Mouse (Mus musculus) CH12.LX (cell line): ENCODE measurements at regions not wholly inside any gene's neighbourhood (a gene's known extent, or its start where the extent isn't known, plus 50 kb on each side); places are given as distances from the start of the nearest gene placed in this dataset.

ENCODE experiments used
- DNase-seq: peaks from one replicate; pipeline ENCODE4 v3.0.0-alpha.2; 2013; ENCODE audit errors: extremely low read depth
- H3K27ac ChIP-seq: 2 replicates; pipeline ENCODE4 v1.5.1; 2012; ENCODE audit warnings: low read depth, mild to moderate bottlenecking, control low read depth, moderate library complexity; ENCODE audit not compliant: insufficient read depth
- H3K27me3 ChIP-seq: replicated peaks from 2 replicates; pipeline ENCODE3; 2012; ENCODE audit warnings: inconsistent platforms
- H3K36me3 ChIP-seq, 2 experiments: replicated peaks in 1 of 2; 2 replicates each; pipeline versions ENCODE3 to v1.6.1; 2012; ENCODE audit warnings: inconsistent platforms in 1 of 2, low read length in 1 of 2, mild to moderate bottlenecking in 1 of 2, mixed read lengths in 1 of 2, moderate library complexity in 1 of 2; ENCODE audit not compliant: control insufficient read depth in 1 of 2, insufficient read depth in 1 of 2
- H3K4me1 ChIP-seq, 2 experiments: 2 replicates each; pipeline ENCODE4 v1.6.1; 2012; ENCODE audit warnings: inconsistent platforms in 1 of 2, moderate library complexity in 1 of 2; ENCODE audit not compliant: insufficient read depth in 2 of 2, control insufficient read depth in 1 of 2
- H3K4me2 ChIP-seq: 2 replicates; pipeline ENCODE4 v1.6.1; 2012; ENCODE audit warnings: low read depth, mild to moderate bottlenecking, control low read depth; ENCODE audit not compliant: poor library complexity, insufficient read depth, severe bottlenecking
- H3K4me3 ChIP-seq, 3 experiments: fragments of 150-350 bp in 1 of 3; sonication (generic) in 1 of 3; replicated peaks in 1 of 3; 2 replicates each; pipeline versions ENCODE3 to v1.5.1; 2011 to 2012; ENCODE audit warnings: low read depth in 2 of 3, low read length in 2 of 3, mild to moderate bottlenecking in 2 of 3, moderate library complexity in 2 of 3, control low read depth in 1 of 3, improper control_type of control experiment in 1 of 3, inconsistent platforms in 1 of 3, mixed read lengths in 1 of 3; ENCODE audit not compliant: poor library complexity in 1 of 3
- H3K79me2 ChIP-seq: replicated peaks from 2 replicates; pipeline ENCODE4 v1.6.1; 2012; ENCODE audit warnings: mild to moderate bottlenecking, moderate library complexity; ENCODE audit not compliant: control insufficient read depth, poor library complexity, insufficient read depth, severe bottlenecking; ENCODE audit errors: extremely low read depth
- H3K9ac ChIP-seq: 2 replicates; pipeline ENCODE4 v1.6.1; 2012; ENCODE audit warnings: low read depth, mild to moderate bottlenecking, control low read depth, moderate library complexity; ENCODE audit not compliant: insufficient read depth
- H3K9me3 ChIP-seq: replicated peaks from 2 replicates; pipeline ENCODE3; 2012; ENCODE audit warnings: low read length, inconsistent platforms, mixed read lengths
- BHLHE40 ChIP-seq: IDR thresholded peaks from 2 replicates; pipeline ENCODE4 v1.6.1; 2011; ENCODE audit warnings: mild to moderate bottlenecking, low read depth, low read length, improper control_type of control experiment
- CHD1 ChIP-seq: IDR thresholded peaks from 2 replicates; pipeline ENCODE4 v1.6.1; 2012; ENCODE audit warnings: low read depth, low read length, improper control_type of control experiment, inconsistent platforms
- CHD2 ChIP-seq: IDR thresholded peaks from 2 replicates; pipeline ENCODE4 v1.6.1; 2011; ENCODE audit warnings: low read length, improper control_type of control experiment
- CTCF ChIP-seq, 2 experiments: IDR thresholded peaks in 1 of 2; conservative IDR thresholded peaks in 1 of 2; 2 replicates each; pipeline ENCODE4 v1.5.1; 2011 to 2012; ENCODE audit warnings: low read depth in 2 of 2, low read length in 2 of 2, improper control_type of control experiment in 1 of 2, inconsistent platforms in 1 of 2, mild to moderate bottlenecking in 1 of 2, moderate library complexity in 1 of 2
- ELF1 ChIP-seq: IDR thresholded peaks from 2 replicates; pipeline ENCODE4 v1.6.1; 2014; ENCODE audit warnings: low read depth, mild to moderate bottlenecking, inconsistent platforms, low read length, improper control_type of control experiment
- EP300 ChIP-seq: IDR thresholded peaks from 2 replicates; pipeline ENCODE4 v1.6.1; 2011; ENCODE audit warnings: low read length, improper control_type of control experiment
- ETS1 ChIP-seq: conservative IDR thresholded peaks from 2 replicates; pipeline ENCODE4 v1.6.1; 2012; ENCODE audit warnings: low read depth, mild to moderate bottlenecking, inconsistent platforms, low read length, improper control_type of control experiment, moderate library complexity
- HCFC1 ChIP-seq: IDR thresholded peaks from 2 replicates; pipeline ENCODE4 v1.6.1; 2012; ENCODE audit warnings: low read depth, mild to moderate bottlenecking, inconsistent platforms, low read length, improper control_type of control experiment
- IRF4 ChIP-seq: IDR thresholded peaks from 2 replicates; pipeline ENCODE4 v1.6.1; 2014; ENCODE audit warnings: low read depth, mild to moderate bottlenecking, inconsistent platforms, low read length, improper control_type of control experiment
- JUN ChIP-seq: IDR thresholded peaks from 2 replicates; pipeline ENCODE4 v1.6.1; 2011; ENCODE audit warnings: low read depth, mild to moderate bottlenecking, low read length, improper control_type of control experiment, moderate library complexity; ENCODE audit not compliant: insufficient read depth
- JUND ChIP-seq: conservative IDR thresholded peaks from 2 replicates; pipeline ENCODE4 v1.6.1; 2011; ENCODE audit warnings: low read depth, low read length, improper control_type of control experiment
- KAT2A ChIP-seq: IDR thresholded peaks from 2 replicates; pipeline ENCODE4 v1.6.1; 2012; ENCODE audit warnings: low read length, improper control_type of control experiment, inconsistent platforms; ENCODE audit not compliant: insufficient replicate concordance
- MAX ChIP-seq: IDR thresholded peaks from 2 replicates; pipeline ENCODE4 v1.6.1; 2011; ENCODE audit warnings: low read length, improper control_type of control experiment
- MAZ ChIP-seq: IDR thresholded peaks from 2 replicates; pipeline ENCODE4 v1.6.1; 2012; ENCODE audit warnings: low read depth, mild to moderate bottlenecking, inconsistent platforms, low read length, improper control_type of control experiment, moderate library complexity
- MEF2A ChIP-seq: IDR thresholded peaks from 2 replicates; pipeline ENCODE4 v1.6.1; 2014; ENCODE audit warnings: low read depth, mild to moderate bottlenecking, inconsistent platforms, low read length, improper control_type of control experiment, borderline replicate concordance
- MXI1 ChIP-seq: IDR thresholded peaks from 2 replicates; pipeline ENCODE4 v1.6.1; 2011; ENCODE audit warnings: mild to moderate bottlenecking, low read depth, low read length, improper control_type of control experiment
- NELFE ChIP-seq: IDR thresholded peaks from 2 replicates; pipeline ENCODE4 v1.6.1; 2011; ENCODE audit warnings: low read depth, low read length, improper control_type of control experiment
- NRF1 ChIP-seq: IDR thresholded peaks from 2 replicates; pipeline ENCODE4 v1.6.1; 2014; ENCODE audit warnings: low read depth, mild to moderate bottlenecking, inconsistent platforms, low read length, improper control_type of control experiment, moderate library complexity
- POLR2A ChIP-seq: IDR thresholded peaks from 2 replicates; pipeline ENCODE4 v1.6.1; 2011; ENCODE audit warnings: low read depth, mild to moderate bottlenecking, improper control_type of control experiment, low read length
- POLR2AphosphoS2 ChIP-seq: IDR thresholded peaks from 2 replicates; pipeline ENCODE4 v1.6.1; 2011; ENCODE audit warnings: low read depth, low read length, improper control_type of control experiment
- RCOR1 ChIP-seq: conservative IDR thresholded peaks from 2 replicates; pipeline ENCODE4 v1.6.1; 2012; ENCODE audit warnings: low read depth, mild to moderate bottlenecking, inconsistent platforms, low read length, improper control_type of control experiment
- SIN3A ChIP-seq: IDR thresholded peaks from 2 replicates; pipeline ENCODE4 v1.6.1; 2012; ENCODE audit warnings: low read length, improper control_type of control experiment, inconsistent platforms
- SMC3 ChIP-seq: IDR thresholded peaks from 2 replicates; pipeline ENCODE4 v1.6.1; 2011; ENCODE audit warnings: low read depth, low read length, improper control_type of control experiment
- TCF12 ChIP-seq: IDR thresholded peaks from 2 replicates; pipeline ENCODE4 v1.6.1; 2014; ENCODE audit warnings: low read depth, mild to moderate bottlenecking, inconsistent platforms, low read length, improper control_type of control experiment
- UBTF ChIP-seq: IDR thresholded peaks from 2 replicates; pipeline ENCODE4 v1.6.1; 2012; ENCODE audit warnings: low read depth, mild to moderate bottlenecking, inconsistent platforms, low read length, improper control_type of control experiment, moderate library complexity
- USF2 ChIP-seq: conservative IDR thresholded peaks from 2 replicates; pipeline ENCODE4 v1.6.1; 2011; ENCODE audit warnings: low read depth, low read length, improper control_type of control experiment
- ZMIZ1 ChIP-seq: IDR thresholded peaks from 2 replicates; pipeline ENCODE4 v1.6.1; 2012; ENCODE audit warnings: low read depth, mild to moderate bottlenecking, inconsistent platforms, low read length, improper control_type of control experiment
- dilution Hi-C: fragments of 300-500 bp; cut with MboI; formaldehyde crosslinking; loops from 2 replicates; pipeline ENCODE4 v1.14.3; 2020; ENCODE audit warnings: low sequenced_read_pairs; ENCODE audit not compliant: extremely low pct_unique_long_range_greater_than_20kb, extremely low pct_ligation_motif_present
- in situ Hi-C: fragments of 300-500 bp; cut with MboI; formaldehyde crosslinking; loops from 3 replicates; pipeline ENCODE4 v1.14.3; 2019; ENCODE audit warnings: low sequenced_read_pairs, low pct_ligation_motif_present, low pct_unique_long_range_greater_than_20kb, mixed read lengths

DNA sequence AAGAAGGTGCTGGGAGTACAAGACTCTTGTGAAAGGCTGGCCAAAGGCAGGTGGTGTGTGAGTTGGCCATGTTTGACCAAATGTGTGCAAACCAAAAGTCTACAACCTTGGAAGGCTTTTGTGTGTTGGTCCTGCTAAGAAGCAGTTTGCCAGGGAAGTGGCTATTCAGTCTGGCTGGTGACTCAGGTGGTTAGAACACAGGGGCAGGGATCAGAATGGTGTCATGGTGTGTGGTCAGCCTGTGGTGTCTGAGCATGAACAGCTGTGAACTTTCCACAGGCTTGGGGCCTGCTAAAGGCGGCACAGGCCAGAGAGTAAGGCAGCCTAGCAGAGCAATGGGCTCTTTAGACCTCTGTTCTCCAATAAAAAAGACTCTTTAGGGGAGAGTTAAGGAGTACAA lies 171.6 kb upstream of the Klf14 start:
- Histone ChIP-seq H3K27me3 (no peaks in the 10 kb centered on the region), H3K36me3 (peaks cover 9 to 56% of the 10 kb centered on the region in 2 experiments), H3K79me2 (peaks cover 1% of the 10 kb centered on the region), H3K4me3 (no peak overlapping the region), H3K27ac (peak overlapping the region; percentile 30; the same call in 1 of the 2 replicates), H3K4me2 (no peak overlapping the region), H3K9me3 (no peaks in the 10 kb centered on the region), H3K4me1 (peaks cover 18 to 66% of the 10 kb centered on the region in 2 experiments), H3K9ac (no peak overlapping the region; the same call in 1 of the 2 replicates)
- dilution Hi-C loops (no loop called here), in situ Hi-C loops (no loop called here)
- peak; percentile 48 for DNase-seq
- TF ChIP-seq UBTF (no peak), BHLHE40 (peak; percentile 43; the same call in 1 of the 2 replicates), JUND (no peak), POLR2AphosphoS2 (no peak), MXI1 (no peak), NRF1 (no peak), USF2 (no peak), IRF4 (peak; percentile 40; the same call in 1 of the 2 replicates), JUN (no peak), TCF12 (peak; percentile 65), CHD1 (no peak), EP300 (peak; percentile 67), RCOR1 (no peak), HCFC1 (no peak), ZMIZ1 (no peak), ELF1 (no peak), MEF2A (0 out of 2 replicates have a peak, but pooled peaks have one; percentile 2), ETS1 (peak; percentile 69), POLR2A (no peak), NELFE (no peak), CHD2 (peak; percentile 9; the same call in 1 of the 2 replicates), CTCF (conservative IDR thresholded peaks at IDR 0.05 in 1 of 2, IDR thresholded peaks at IDR 0.05 in 1 of 2; ENCODE audit: low read depth in 2 of 2, low read length in 2 of 2) (no peak), SMC3 (no peak), MAX (no peak), SIN3A (0 out of 2 replicates have a peak, but pooled peaks have one; percentile 40), MAZ (no peak), KAT2A (no peak)
